Mouse (Mus musculus) brain, embryonic 14.5 days (tissue): ENCODE measurements around the gene Cfap77.

ENCODE experiments used
- CTCF ChIP-seq: fragments of 200-500 bp; IDR thresholded peaks from 2 replicates; pipeline ENCODE4 v1.5.1; 2012; ENCODE audit warnings: inconsistent platforms, mild to moderate bottlenecking, moderate library complexity, borderline replicate concordance; ENCODE audit not compliant: insufficient read depth, insufficient read length; ENCODE audit errors: extremely low read depth
- POLR2A ChIP-seq: fragments of 200-500 bp; IDR thresholded peaks from 2 replicates; pipeline ENCODE4 v1.6.1; 2012; ENCODE audit warnings: mild to moderate bottlenecking, inconsistent platforms, borderline replicate concordance; ENCODE audit not compliant: poor library complexity, insufficient read depth, insufficient read length, severe bottlenecking; ENCODE audit errors: extremely low read depth

GRCm38 (mm10) chr2:29034542-29035475, 20.1 kb downstream of the Cfap77 start:
- TF ChIP-seq CTCF (no peak), POLR2A (no peak)
